Mouse (Mus musculus) embryonic facial prominence, embryonic 11.5 days (tissue): ENCODE data around the gene Scn5a. TPM values are rescaled to one million over a fixed set of nuclear protein-coding genes. Genes with fewer than 3 reads are reported as not detected.

Source experiments
- ATAC-seq: fragments of 200-750 bp; cut with Nextera tagmentation; replicated peaks from 2 replicates; pipeline ENCODE4 v1.8.0; 2017; ENCODE audit warnings: low read depth; ENCODE audit not compliant: insufficient number of reproducible peaks, low FRiP score, low TSS enrichment
- DNase-seq: peaks from one replicate; pipeline ENCODE4 v3.0.0-alpha.2; 2015; ENCODE audit warnings: low spot score
- H3K27ac ChIP-seq: fragments of 300-500 bp; sonication (generic); replicated peaks from 2 replicates; pipeline ENCODE4 v1.5.1; 2014; ENCODE audit warnings: mild to moderate bottlenecking, low read depth, low read length, control low read depth
- H3K27me3 ChIP-seq: fragments of 300-500 bp; sonication (generic); 2 replicates; pipeline ENCODE4 v1.6.1; 2014; ENCODE audit warnings: mild to moderate bottlenecking, low read length, moderate library complexity, mixed read lengths; ENCODE audit not compliant: control insufficient read depth, insufficient read depth
- H3K36me3 ChIP-seq: fragments of 300-500 bp; sonication (generic); replicated peaks from 2 replicates; pipeline ENCODE4 v1.6.1; 2014; ENCODE audit warnings: low read depth, mild to moderate bottlenecking, low read length, moderate library complexity, mixed read lengths; ENCODE audit not compliant: control insufficient read depth, insufficient read depth
- H3K4me1 ChIP-seq: fragments of 300-500 bp; sonication (generic); 2 replicates; pipeline ENCODE4 v1.6.1; 2014; ENCODE audit warnings: low read length, mixed read lengths; ENCODE audit not compliant: control insufficient read depth, insufficient read depth
- H3K4me2 ChIP-seq: fragments of 300-500 bp; sonication (generic); 2 replicates; pipeline ENCODE4 v1.6.1; 2014; ENCODE audit warnings: low read depth, mild to moderate bottlenecking, control low read depth, low read length, moderate library complexity
- H3K4me3 ChIP-seq: fragments of 300-500 bp; sonication (generic); 2 replicates; pipeline ENCODE4 v1.5.1; 2014; ENCODE audit warnings: low read depth, low read length, control low read depth
- H3K9ac ChIP-seq: fragments of 300-500 bp; sonication (generic); replicated peaks from 2 replicates; pipeline ENCODE4 v1.6.1; 2014; ENCODE audit warnings: mild to moderate bottlenecking, control low read depth, low read length
- H3K9me3 ChIP-seq: fragments of 300-500 bp; sonication (generic); replicated peaks from 2 replicates; pipeline ENCODE4 v1.6.1; 2016; ENCODE audit warnings: mild to moderate bottlenecking, low read length, inconsistent platforms, mixed read lengths; ENCODE audit not compliant: control insufficient read depth
- WGBS: fragments of 180-500 bp; shearing (Covaris S2); extraction: QIAGEN DNeasy Blood & Tissue Kit; methylation state at CpG from one replicate; pipeline ENCODE4 v1.1.7; 2014; 5-methylcytosine and 5-hydroxymethylcytosine counted together
- polyA plus RNA-seq: library from polyadenylated mRNA; unstranded; fragments of >200 nt; fragmentation: Nextera tagmentation; extraction: Ambion mirVana; gene quantifications from 2 replicates; pipeline ENCODE4 v1.2.1, GENCODE M21; 2014

Scn5a gene
- polyA plus RNA-seq, 1 experiment from 2014 or later = 0.52 TPM

GRCm38 (mm10) chr9:119498885-119499284 is 79.9 kb downstream of the Scn5a start:
- Histone ChIP-seq H3K4me2 (no peak overlapping the region), H3K36me3 (no peaks in the 10 kb centered on the region), H3K4me1 (no peaks in the 10 kb centered on the region), H3K9ac (no peak overlapping the region), H3K9me3 (no peaks in the 10 kb centered on the region), H3K27ac (no peak overlapping the region), H3K27me3 (no peaks in the 10 kb centered on the region), H3K4me3 (no peak overlapping the region)
- WGBS = 87% methylated on average over 7 of the region's 7 CpGs
- ATAC-seq (no peak), DNase-seq (no peak)

DNA sequence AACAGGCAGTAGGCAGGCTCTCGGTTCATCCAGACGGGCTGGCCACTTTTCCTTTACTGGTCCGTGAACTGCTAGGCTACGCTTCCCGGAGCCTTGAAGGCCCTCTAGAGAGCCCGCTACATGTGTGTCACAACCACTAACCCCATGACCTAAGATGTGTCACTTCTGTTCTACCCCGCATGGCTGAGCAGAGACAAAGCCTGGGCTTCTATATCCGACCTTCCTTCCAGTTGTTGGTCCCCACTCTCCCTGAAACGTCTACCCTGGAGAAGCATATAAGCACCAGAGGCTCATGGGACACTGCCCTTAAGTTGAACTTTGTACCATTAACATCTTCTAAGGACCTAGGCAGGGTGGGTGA is 80.6 kb downstream of the Scn5a start:
- no peak for ATAC-seq
- WGBS = 83% methylated on average over 9 of the region's 9 CpGs
- no peak overlapping the region for H3K9ac ChIP-seq
- no peaks in the 10 kb centered on the region for H3K9me3 ChIP-seq
- no peaks in the 10 kb centered on the region for H3K27me3 ChIP-seq
- H3K4me3 ChIP-seq = no peak overlapping the region
- no peak for DNase-seq
- H3K4me2 ChIP-seq = no peak overlapping the region
- no peaks in the 10 kb centered on the region for H3K36me3 ChIP-seq
- no peaks in the 10 kb centered on the region for H3K4me1 ChIP-seq
- H3K27ac ChIP-seq = no peak overlapping the region

GRCm38 (mm10) chr9:119497546-119498246 is 81.1 kb downstream of the Scn5a start:
- WGBS = 86% methylated on average over 15 of the region's 15 CpGs
- no peak overlapping the region for H3K27ac ChIP-seq
- ATAC-seq (no peak), DNase-seq (no peak)
- no peaks in the 10 kb centered on the region for H3K36me3 ChIP-seq
- no peaks in the 10 kb centered on the region for H3K27me3 ChIP-seq
- H3K4me3 ChIP-seq = no peak overlapping the region
- no peak overlapping the region for H3K4me2 ChIP-seq
- H3K4me1 ChIP-seq = no peaks in the 10 kb centered on the region
- H3K9ac ChIP-seq = no peak overlapping the region
- no peaks in the 10 kb centered on the region for H3K9me3 ChIP-seq

DNA sequence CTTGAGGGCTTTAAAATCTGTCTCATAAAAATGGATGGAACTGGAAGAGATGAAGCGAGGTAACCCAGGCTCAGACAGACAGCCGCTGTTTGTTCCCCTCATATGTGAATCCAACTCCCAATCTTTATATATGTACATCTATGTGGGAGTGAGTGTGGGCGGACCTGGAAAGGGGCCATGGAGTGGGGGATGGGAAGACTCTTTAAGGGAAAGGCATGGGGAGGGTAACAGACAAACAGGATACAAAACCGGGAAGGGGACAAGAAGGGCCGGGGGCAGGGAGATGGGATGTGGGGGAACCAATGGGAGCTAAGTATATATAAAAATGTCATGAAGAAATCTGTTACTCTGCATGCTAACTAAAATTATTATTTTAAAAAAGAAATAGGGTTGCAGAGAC is 81.9 kb downstream of the Scn5a start:
- Histone ChIP-seq H3K4me2 (no peak overlapping the region), H3K36me3 (no peaks in the 10 kb centered on the region), H3K4me3 (no peak overlapping the region), H3K9me3 (no peaks in the 10 kb centered on the region), H3K27ac (no peak overlapping the region), H3K4me1 (no peaks in the 10 kb centered on the region), H3K9ac (no peak overlapping the region), H3K27me3 (no peaks in the 10 kb centered on the region)
- DNase-seq (no peak), ATAC-seq (no peak)
- 68% methylated on average over 5 of the region's 5 CpGs for WGBS

GRCm38 (mm10) chr9:119496354-119496753 is 82.5 kb downstream of the Scn5a start:
- H3K36me3 ChIP-seq = no peaks in the 10 kb centered on the region
- ATAC-seq = no peak
- H3K27me3 ChIP-seq = no peaks in the 10 kb centered on the region
- no peak for DNase-seq
- H3K9me3 ChIP-seq = no peaks in the 10 kb centered on the region
- WGBS = 82% methylated on average over 9 of the region's 9 CpGs
- H3K9ac ChIP-seq = no peak overlapping the region
- no peak overlapping the region for H3K4me3 ChIP-seq
- no peak overlapping the region for H3K27ac ChIP-seq
- no peak overlapping the region for H3K4me2 ChIP-seq
- H3K4me1 ChIP-seq = no peaks in the 10 kb centered on the region

DNA sequence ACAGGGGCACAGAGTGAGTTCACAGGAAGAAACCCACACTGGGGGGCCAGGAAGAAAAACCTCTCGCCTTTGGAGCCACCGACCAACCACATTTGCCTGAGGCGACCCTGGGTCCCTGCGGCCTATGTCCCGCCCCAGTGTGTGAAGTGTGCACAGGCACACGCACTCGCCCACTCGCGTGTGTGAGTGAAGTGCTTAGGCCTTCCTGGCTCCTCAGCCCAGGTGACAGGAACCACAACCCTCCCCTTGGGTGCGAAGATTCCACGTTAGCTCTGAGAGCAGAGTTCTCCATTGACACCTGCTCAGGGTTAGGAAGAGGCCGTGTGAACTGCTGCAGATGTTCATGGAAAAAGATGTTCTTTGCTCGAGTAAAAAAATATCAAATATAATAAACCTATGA is 93.9 kb downstream of the Scn5a start:
- no peak overlapping the region for H3K9ac ChIP-seq
- no peak for ATAC-seq

DNA sequence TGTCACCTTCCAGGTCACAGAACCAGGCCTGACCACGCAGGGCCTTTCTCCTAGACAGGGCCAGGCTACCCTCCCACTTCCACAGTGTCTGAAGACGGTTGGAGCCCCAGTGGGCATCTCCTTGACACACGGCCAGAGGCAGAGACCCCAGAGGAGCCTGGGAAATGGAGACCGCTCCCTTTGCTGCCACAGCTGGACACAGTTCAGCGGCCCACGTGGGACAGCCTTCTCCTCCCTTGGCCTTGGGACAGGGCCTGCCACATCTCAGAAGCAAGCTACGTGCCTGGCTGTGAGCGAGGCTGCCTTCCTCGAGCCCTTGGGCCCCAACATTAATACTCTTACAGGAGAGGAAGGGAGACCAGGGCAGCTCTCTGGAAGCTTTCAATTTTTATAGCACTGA is 94.4 kb downstream of the Scn5a start:
- no peak overlapping the region for H3K4me3 ChIP-seq
- 74% methylated on average over 9 of the region's 9 CpGs for WGBS
- no peaks in the 10 kb centered on the region for H3K9me3 ChIP-seq
- H3K27me3 ChIP-seq = no peaks in the 10 kb centered on the region
- H3K4me2 ChIP-seq = no peak overlapping the region
- DNase-seq (no peak), ATAC-seq (0 out of 2 replicates have a peak, but pooled peaks have one; percentile 24)
- no peaks in the 10 kb centered on the region for H3K4me1 ChIP-seq
- H3K9ac ChIP-seq = no peak overlapping the region
- no peaks in the 10 kb centered on the region for H3K36me3 ChIP-seq
- no peak overlapping the region for H3K27ac ChIP-seq

More for the DNA sequence above, 93.9 kb downstream of the Scn5a start:
- no peaks in the 10 kb centered on the region for H3K4me1 ChIP-seq
- H3K4me3 ChIP-seq = no peak overlapping the region
- WGBS = 87% methylated on average over 13 of the region's 13 CpGs
- DNase-seq = no peak
- H3K9me3 ChIP-seq = no peaks in the 10 kb centered on the region
- no peaks in the 10 kb centered on the region for H3K27me3 ChIP-seq
- H3K27ac ChIP-seq = no peak overlapping the region
- H3K4me2 ChIP-seq = no peak overlapping the region
- no peaks in the 10 kb centered on the region for H3K36me3 ChIP-seq

- WGBS = 50% methylated on average over 23 of the region's 23 CpGs
- Histone ChIP-seq H3K4me3 (no peak overlapping the region), H3K4me2 (no peak overlapping the region), H3K27ac (no peak overlapping the region), H3K27me3 (no peaks in the 10 kb centered on the region), H3K9me3 (no peaks in the 10 kb centered on the region), H3K4me1 (no peaks in the 10 kb centered on the region), H3K36me3 (no peaks in the 10 kb centered on the region), H3K9ac (no peak overlapping the region)
- no peak for ATAC-seq
- no peak for DNase-seq
These were observed 95.1 kb downstream of the Scn5a start for GRCm38 (mm10) chr9:119483554-119484353.
